Mouse (Mus musculus) hindbrain, postnatal 0 days (tissue): ENCODE measurements around the gene Tlr4. TPM values are rescaled to one million over a fixed set of nuclear protein-coding genes. Genes with fewer than 3 reads are reported as not detected.

Experiments used
- ATAC-seq: fragments of 200-750 bp; cut with Nextera tagmentation; 2 replicates; pipeline ENCODE4 v1.8.0; 2017; ENCODE audit warnings: mild to moderate bottlenecking, moderate TSS enrichment, moderate library complexity
- DNase-seq: peaks from one replicate; pipeline ENCODE4 v3.0.0-alpha.2; 2015; ENCODE audit warnings: low spot score
- H3K27ac ChIP-seq: fragments of 300-500 bp; sonication (generic); 2 replicates; pipeline ENCODE4 v1.5.1; 2014; ENCODE audit warnings: mild to moderate bottlenecking
- H3K27me3 ChIP-seq: fragments of 300-500 bp; sonication (generic); 2 replicates; pipeline ENCODE4 v1.6.1; 2014; ENCODE audit warnings: low read length, mixed read lengths; ENCODE audit not compliant: insufficient read depth
- H3K36me3 ChIP-seq: fragments of 300-500 bp; sonication (generic); 2 replicates; pipeline ENCODE4 v1.6.1; 2014; ENCODE audit warnings: low read length, mixed read lengths; ENCODE audit not compliant: insufficient read depth
- H3K4me1 ChIP-seq: fragments of 300-500 bp; sonication (generic); 2 replicates; pipeline ENCODE4 v1.6.1; 2014; ENCODE audit warnings: antibody characterized with exemption, low read length, mixed read lengths; ENCODE audit not compliant: insufficient read depth
- H3K4me2 ChIP-seq: fragments of 300-500 bp; sonication (generic); 2 replicates; pipeline ENCODE4 v1.6.1; 2014; ENCODE audit warnings: low read depth, mild to moderate bottlenecking, low read length, moderate library complexity, mixed read lengths
- H3K4me3 ChIP-seq: fragments of 300-500 bp; sonication (generic); 2 replicates; pipeline ENCODE4 v1.5.1; 2014; ENCODE audit warnings: low read length
- H3K9ac ChIP-seq: fragments of 300-500 bp; sonication (generic); replicated peaks from 2 replicates; pipeline ENCODE4 v1.6.1; 2014; ENCODE audit warnings: mild to moderate bottlenecking, low read length, moderate library complexity, mixed read lengths
- H3K9me3 ChIP-seq: fragments of 300-500 bp; sonication (generic); 2 replicates; pipeline ENCODE4 v1.6.1; 2016; ENCODE audit warnings: low read length, mixed read lengths
- CTCF ChIP-seq: IDR thresholded peaks from 2 replicates; pipeline ENCODE4 v1.5.1; 2016; ENCODE audit warnings: antibody characterized with exemption, control low read depth, low read depth
- WGBS: fragments of 180-500 bp; shearing (Covaris S2); extraction: QIAGEN DNeasy Blood & Tissue Kit; methylation state at CpG from one replicate; pipeline ENCODE4 v1.1.7; 2014; 5-methylcytosine and 5-hydroxymethylcytosine counted together
- polyA plus RNA-seq: library from polyadenylated mRNA; unstranded; fragments of >200 nt; fragmentation: Nextera tagmentation; extraction: Ambion mirVana; gene quantifications from 2 replicates; pipeline ENCODE4 v1.2.1, GENCODE M21; 2015
- total RNA-seq: library from RNA; depleted of rRNA; stranded (reverse); fragments of >200 nt; gene quantifications from 2 replicates; pipeline ENCODE4 v1.2.3, GENCODE M21; 2014

Gene Tlr4
- total and polyA plus RNA-seq, 2 experiments from 2014 or later = 0.50 to 6.5 TPM

DNA sequence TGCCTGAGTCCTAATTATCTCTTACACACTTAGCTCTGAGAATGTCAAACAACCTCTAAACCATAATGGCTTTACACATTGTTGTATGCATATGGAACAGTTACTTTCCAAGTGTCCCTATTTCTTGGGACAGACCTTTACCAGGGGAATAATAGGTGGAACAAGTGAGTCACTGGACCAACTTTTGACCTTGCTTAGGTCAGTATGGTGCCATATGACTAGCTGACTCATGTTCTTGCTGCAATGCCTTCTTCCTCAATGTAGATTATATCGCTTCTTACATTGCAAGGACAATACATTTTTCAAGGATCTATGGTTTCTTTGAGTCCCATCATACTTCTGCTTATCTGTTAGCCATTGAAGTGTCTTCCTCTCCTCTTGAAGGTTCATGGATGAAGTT, 29.6 kb downstream of the Tlr4 start:
- Histone ChIP-seq H3K27me3 (no peaks in the 10 kb centered on the region), H3K4me1 (no peaks in the 10 kb centered on the region), H3K9me3 (no peaks in the 10 kb centered on the region), H3K27ac (no peak overlapping the region), H3K9ac (no peak overlapping the region), H3K4me3 (no peak overlapping the region), H3K36me3 (no peaks in the 10 kb centered on the region), H3K4me2 (no peak overlapping the region)
- no peak for ATAC-seq
- no peak for DNase-seq
- TF ChIP-seq CTCF = no peak
- 89% methylated on average over 1 of the region's 1 CpGs for WGBS

DNA sequence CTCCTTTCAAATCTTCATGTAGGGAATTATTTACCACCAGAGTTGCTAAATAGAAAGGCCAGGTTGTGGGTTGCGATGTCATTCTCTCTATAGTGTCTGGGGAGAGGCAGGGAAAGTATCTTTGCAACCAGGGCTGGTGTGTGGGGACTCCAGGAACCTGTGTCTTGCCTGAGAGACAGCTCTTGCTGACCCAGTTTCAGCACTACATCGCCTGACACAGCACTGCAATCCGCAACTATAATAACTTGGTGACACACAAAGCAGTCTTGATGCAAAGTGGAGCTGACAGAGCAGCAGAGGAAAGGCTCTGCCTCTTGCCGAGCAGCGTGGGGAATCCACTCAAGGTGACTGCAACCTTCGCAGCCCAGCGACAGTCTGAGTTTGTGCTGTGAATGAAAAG, 42.5 kb downstream of the Tlr4 start:
- Histone ChIP-seq H3K27ac (peak overlapping the region; percentile 58; the same call in 1 of the 2 replicates), H3K4me2 (no peak overlapping the region), H3K9me3 (no peaks in the 10 kb centered on the region), H3K36me3 (no peaks in the 10 kb centered on the region), H3K9ac (no peak overlapping the region), H3K4me3 (no peak overlapping the region), H3K27me3 (no peaks in the 10 kb centered on the region), H3K4me1 (no peaks in the 10 kb centered on the region)
- WGBS = 47% methylated on average over 7 of the region's 7 CpGs
- ATAC-seq (peak; percentile 71), DNase-seq (peak; percentile 56)
- TF ChIP-seq CTCF = no peak

DNA sequence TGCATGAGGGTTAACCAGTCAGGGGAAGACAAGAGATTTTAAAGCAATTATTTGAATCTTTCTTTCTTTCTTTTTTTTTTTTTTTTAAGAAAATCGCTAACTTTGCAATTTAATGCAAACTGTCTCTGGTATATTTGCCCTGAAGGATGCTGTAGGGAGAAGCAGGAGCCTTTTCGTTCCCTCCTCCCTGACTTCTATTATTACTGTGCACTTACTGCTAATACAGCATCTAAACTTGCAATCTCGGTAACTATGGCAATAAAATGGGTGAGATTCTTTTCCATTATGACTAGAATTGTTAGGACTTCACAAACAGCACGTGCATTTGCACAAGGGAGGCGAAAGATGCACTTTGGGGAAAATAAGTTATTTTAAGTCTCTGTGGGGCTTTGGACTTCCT, 44.6 kb downstream of the Tlr4 start:
- DNase-seq = no peak
- WGBS = 75% methylated on average over 5 of the region's 5 CpGs
- Histone ChIP-seq H3K27ac (no peak overlapping the region), H3K4me3 (no peak overlapping the region), H3K4me2 (no peak overlapping the region), H3K4me1 (no peaks in the 10 kb centered on the region), H3K9ac (no peak overlapping the region), H3K36me3 (no peaks in the 10 kb centered on the region), H3K9me3 (no peaks in the 10 kb centered on the region), H3K27me3 (no peaks in the 10 kb centered on the region)
- no peak for TF ChIP-seq CTCF
- ATAC-seq = no peak

DNA sequence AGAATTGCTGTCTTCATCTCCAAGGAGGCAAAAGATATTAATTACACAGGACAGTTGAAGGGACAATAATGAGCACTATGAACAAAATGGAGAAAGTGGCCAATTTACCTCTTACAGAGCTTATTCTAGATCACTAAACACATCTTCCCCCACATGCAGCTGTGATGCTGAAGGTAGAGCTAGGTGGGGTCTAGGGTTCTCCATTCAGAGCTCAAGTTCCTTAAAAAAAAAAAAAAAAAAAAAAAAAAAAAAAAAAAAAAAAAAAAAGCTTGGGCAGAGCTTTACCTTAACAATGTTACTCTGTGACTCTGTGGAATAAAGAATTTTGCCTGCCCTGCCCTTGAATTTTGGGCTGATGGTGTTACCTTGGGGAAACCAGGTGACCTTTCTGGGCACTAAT, 46.0 kb downstream of the Tlr4 start:
- Histone ChIP-seq H3K27ac (no peak overlapping the region), H3K9ac (no peak overlapping the region), H3K4me2 (no peak overlapping the region), H3K4me3 (no peak overlapping the region), H3K9me3 (no peaks in the 10 kb centered on the region), H3K36me3 (no peaks in the 10 kb centered on the region), H3K27me3 (no peaks in the 10 kb centered on the region), H3K4me1 (no peaks in the 10 kb centered on the region)
- no peak for TF ChIP-seq CTCF
- DNase-seq (no peak), ATAC-seq (no peak)

DNA sequence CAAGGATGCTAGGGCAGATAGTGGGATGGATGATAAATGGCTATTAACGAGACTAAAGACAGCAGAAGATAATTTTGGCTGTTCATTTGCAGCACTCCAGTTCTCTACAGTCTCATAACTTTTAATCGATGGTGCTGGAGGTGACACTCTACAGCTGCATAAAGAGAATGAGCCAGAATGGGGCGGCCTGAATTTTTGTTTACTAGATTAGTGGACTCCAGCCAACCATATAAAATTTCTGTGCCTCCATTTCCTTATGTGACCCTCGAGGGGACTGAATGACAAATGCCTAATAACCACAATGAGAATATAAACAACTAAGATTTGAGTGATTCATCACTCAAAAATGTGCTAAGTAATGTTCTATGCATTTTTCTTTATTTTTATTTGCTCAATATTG, 48.4 kb downstream of the Tlr4 start:
- H3K36me3 ChIP-seq = no peaks in the 10 kb centered on the region
- ATAC-seq (no peak), DNase-seq (no peak)
- WGBS = 74% methylated on average over 4 of the region's 4 CpGs
- no peaks in the 10 kb centered on the region for H3K27me3 ChIP-seq
- no peak overlapping the region for H3K27ac ChIP-seq
- no peak for TF ChIP-seq CTCF
- no peaks in the 10 kb centered on the region for H3K4me1 ChIP-seq
- H3K9ac ChIP-seq = no peak overlapping the region
- no peak overlapping the region for H3K4me2 ChIP-seq
- no peak overlapping the region for H3K4me3 ChIP-seq
- no peaks in the 10 kb centered on the region for H3K9me3 ChIP-seq

- Histone ChIP-seq H3K27me3 (no peaks in the 10 kb centered on the region), H3K36me3 (no peaks in the 10 kb centered on the region), H3K4me2 (no peak overlapping the region), H3K9ac (no peak overlapping the region), H3K4me1 (no peaks in the 10 kb centered on the region), H3K27ac (no peak overlapping the region), H3K4me3 (no peak overlapping the region), H3K9me3 (no peaks in the 10 kb centered on the region)
- WGBS = 75% methylated on average over 11 of the region's 11 CpGs
- no peak for TF ChIP-seq CTCF
- DNase-seq = no peak
- ATAC-seq = no peak
Observed at GRCm38 (mm10) chr4:66877609-66878008, 50.2 kb downstream of the Tlr4 start.

GRCm38 (mm10) chr4:66881496-66881895, 54.1 kb downstream of the Tlr4 start:
- WGBS = 91% methylated on average over 1 of the region's 1 CpGs
- DNase-seq (no peak), ATAC-seq (no peak)
- no peak for TF ChIP-seq CTCF
- no peaks in the 10 kb centered on the region for H3K9me3 ChIP-seq
- H3K4me1 ChIP-seq = no peaks in the 10 kb centered on the region
- no peak overlapping the region for H3K9ac ChIP-seq
- H3K4me3 ChIP-seq = no peak overlapping the region
- no peak overlapping the region for H3K27ac ChIP-seq
- no peaks in the 10 kb centered on the region for H3K27me3 ChIP-seq
- no peak overlapping the region for H3K4me2 ChIP-seq
- H3K36me3 ChIP-seq = no peaks in the 10 kb centered on the region
